Mouse (Mus musculus) midbrain, embryonic 15.5 days (tissue): ENCODE data around the gene Zfp385a. TPM values are rescaled to one million over a fixed set of nuclear protein-coding genes. Genes with fewer than 3 reads are reported as not detected.

ENCODE experiments used
- ATAC-seq: fragments of 200-750 bp; cut with Nextera tagmentation; replicated peaks from 2 replicates; pipeline ENCODE4 v1.8.0; 2017; ENCODE audit warnings: moderate TSS enrichment
- H3K27ac ChIP-seq: fragments of 300-500 bp; sonication (generic); 2 replicates; pipeline ENCODE4 v1.5.1; 2015; ENCODE audit warnings: mild to moderate bottlenecking, inconsistent platforms
- H3K27me3 ChIP-seq: fragments of 300-500 bp; sonication (generic); replicated peaks from 2 replicates; pipeline ENCODE4 v1.6.1; 2015; ENCODE audit warnings: inconsistent platforms
- H3K36me3 ChIP-seq: fragments of 300-500 bp; sonication (generic); replicated peaks from 2 replicates; pipeline ENCODE4 v1.6.1; 2015; ENCODE audit warnings: inconsistent platforms
- H3K4me1 ChIP-seq: fragments of 300-500 bp; sonication (generic); 2 replicates; pipeline ENCODE4 v1.6.1; 2015; ENCODE audit warnings: inconsistent platforms
- H3K4me2 ChIP-seq: fragments of 300-500 bp; sonication (generic); 2 replicates; pipeline ENCODE4 v1.6.1; 2015; ENCODE audit warnings: inconsistent platforms, mild to moderate bottlenecking, moderate library complexity
- H3K4me3 ChIP-seq: fragments of 300-500 bp; sonication (generic); 2 replicates; pipeline ENCODE4 v1.5.1; 2015; ENCODE audit warnings: mild to moderate bottlenecking, inconsistent platforms
- H3K9ac ChIP-seq: fragments of 300-500 bp; sonication (generic); 2 replicates; pipeline ENCODE4 v1.6.1; 2015; ENCODE audit warnings: mild to moderate bottlenecking, inconsistent platforms
- H3K9me3 ChIP-seq: fragments of 300-500 bp; sonication (generic); 2 replicates; pipeline ENCODE4 v1.6.1; 2016; ENCODE audit warnings: inconsistent platforms
- WGBS: fragments of 180-500 bp; shearing (Covaris S2); methylation state at CpG from one replicate; pipeline ENCODE4 v1.1.7; 2015; ENCODE audit warnings: mixed read lengths; 5-methylcytosine and 5-hydroxymethylcytosine counted together
- polyA plus RNA-seq: library from polyadenylated mRNA; unstranded; fragments of >200 nt; fragmentation: Nextera tagmentation; extraction: Ambion mirVana; gene quantifications from 2 replicates; pipeline ENCODE4 v1.2.1, GENCODE M21; 2015

The Zfp385a gene
- polyA plus RNA-seq, 1 experiment from 2014 or later: 24.4 TPM

- Histone ChIP-seq H3K4me1 (peaks cover 91% of the 10 kb centered on the region), H3K4me3 (no peak overlapping the region), H3K9me3 (no peaks in the 10 kb centered on the region), H3K27me3 (no peaks in the 10 kb centered on the region), H3K27ac (peak overlapping the region; percentile 98), H3K9ac (0 out of 2 replicates have a peak overlapping the region, but pooled peaks have one; percentile 2), H3K36me3 (no peaks in the 10 kb centered on the region), H3K4me2 (no peak overlapping the region)
- no peak for ATAC-seq
- WGBS: 31% methylated on average over 5 of the region's 5 CpGs
Observed at GRCm38 (mm10) chr15:103301547-103302340, 38.1 kb downstream of the Zfp385a start.

DNA sequence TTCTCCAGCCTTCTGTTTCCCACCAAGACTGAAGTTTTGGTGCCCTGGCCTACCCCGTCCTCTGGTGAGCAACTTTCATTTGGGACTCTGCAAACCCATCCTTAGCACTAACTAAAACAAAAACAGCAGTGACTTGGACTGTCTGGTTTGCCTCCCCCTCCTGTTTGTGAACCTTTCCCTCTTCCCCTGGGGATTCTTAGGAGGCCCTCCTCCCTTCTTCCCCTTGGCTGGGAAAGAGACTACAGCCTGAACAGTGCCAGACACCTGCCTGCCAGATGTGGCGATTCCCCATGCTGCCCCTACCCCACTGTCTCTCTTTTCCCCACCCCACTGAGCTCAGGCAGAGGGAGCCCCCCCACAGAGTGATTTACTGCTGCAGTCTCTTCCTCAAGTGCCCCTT is 38.8 kb downstream of the Zfp385a start:
- no peak for ATAC-seq
- Histone ChIP-seq H3K27me3 (no peaks in the 10 kb centered on the region), H3K36me3 (no peaks in the 10 kb centered on the region), H3K4me3 (no peak overlapping the region), H3K4me1 (peaks cover 90% of the 10 kb centered on the region), H3K9ac (no peak overlapping the region), H3K27ac (peak overlapping the region; percentile 98), H3K9me3 (no peaks in the 10 kb centered on the region), H3K4me2 (no peak overlapping the region)
- 16% methylated on average over 2 of the region's 2 CpGs for WGBS

- H3K9ac ChIP-seq: peak overlapping the region; percentile 44
- no peaks in the 10 kb centered on the region for H3K9me3 ChIP-seq
- peak overlapping the region; percentile 52 for H3K4me2 ChIP-seq
- peak overlapping the region; percentile 98 for H3K27ac ChIP-seq
- H3K4me1 ChIP-seq: peaks cover 88% of the 10 kb centered on the region
- H3K36me3 ChIP-seq: no peaks in the 10 kb centered on the region
- WGBS: 3% methylated on average over 2 of the region's 2 CpGs
- peak overlapping the region; percentile 26 for H3K4me3 ChIP-seq
- no peaks in the 10 kb centered on the region for H3K27me3 ChIP-seq
- ATAC-seq: no peak
Observed at GRCm38 (mm10) chr15:103300560-103300959, 39.3 kb downstream of the Zfp385a start.

DNA sequence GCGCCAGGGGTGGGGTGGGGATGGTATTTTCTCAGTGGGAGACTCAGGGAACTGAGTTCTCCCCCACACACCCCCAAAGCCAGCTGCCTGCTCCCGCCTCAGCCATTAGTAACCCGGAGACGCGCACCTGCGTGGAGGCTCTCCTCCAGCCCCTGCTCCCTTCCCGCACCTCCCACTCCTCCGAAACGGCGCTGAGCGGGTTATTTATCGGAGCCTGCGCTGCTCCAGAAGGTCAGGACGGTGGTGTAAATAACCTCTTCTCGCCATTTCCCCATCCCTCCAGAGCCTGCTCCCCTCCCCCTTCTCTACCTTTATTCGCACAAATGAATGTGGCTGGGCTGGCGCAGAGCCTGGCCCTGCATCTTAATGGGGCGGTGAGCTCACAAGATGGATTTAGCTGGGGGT is 39.8 kb downstream of the Zfp385a start:
- WGBS: under 1% methylated on average over 18 of the region's 18 CpGs

DNA sequence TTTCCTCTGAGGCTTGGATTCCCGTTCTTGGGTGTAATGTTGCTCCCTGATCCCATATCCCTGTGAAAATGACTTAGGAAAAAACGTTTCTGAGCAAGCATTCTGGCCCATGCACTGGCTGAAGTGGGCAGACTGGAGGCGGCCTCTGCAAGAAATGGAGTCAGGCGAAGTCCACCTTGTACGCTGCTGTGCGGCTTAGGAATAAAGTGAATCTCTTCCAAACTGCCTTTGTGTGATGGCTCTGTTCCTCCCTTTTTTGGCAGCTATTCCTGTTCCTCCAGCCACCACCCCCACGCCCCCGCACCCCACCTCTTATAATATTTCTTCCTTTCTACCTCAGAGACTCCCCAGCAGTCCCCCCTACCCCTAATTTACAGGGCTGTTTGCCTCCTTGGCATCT is 40.2 kb downstream of the Zfp385a start:
- 14% methylated on average over 8 of the region's 8 CpGs for WGBS
- Histone ChIP-seq H3K9me3 (no peaks in the 10 kb centered on the region), H3K4me2 (peak overlapping the region; percentile 52), H3K4me3 (peak overlapping the region; percentile 26), H3K27ac (peak overlapping the region; percentile 98), H3K9ac (peak overlapping the region; percentile 44), H3K27me3 (no peaks in the 10 kb centered on the region), H3K36me3 (no peaks in the 10 kb centered on the region), H3K4me1 (peaks cover 89% of the 10 kb centered on the region)
- peak; percentile 24 for ATAC-seq

More for the DNA sequence above, 39.8 kb downstream of the Zfp385a start:
- Histone ChIP-seq H3K36me3 (no peaks in the 10 kb centered on the region), H3K4me2 (peak overlapping the region; percentile 52), H3K9ac (peak overlapping the region; percentile 44), H3K27ac (peak overlapping the region; percentile 98), H3K27me3 (no peaks in the 10 kb centered on the region), H3K9me3 (no peaks in the 10 kb centered on the region), H3K4me1 (peaks cover 90% of the 10 kb centered on the region), H3K4me3 (peak overlapping the region; percentile 26)
- ATAC-seq: peak; percentile 69

DNA sequence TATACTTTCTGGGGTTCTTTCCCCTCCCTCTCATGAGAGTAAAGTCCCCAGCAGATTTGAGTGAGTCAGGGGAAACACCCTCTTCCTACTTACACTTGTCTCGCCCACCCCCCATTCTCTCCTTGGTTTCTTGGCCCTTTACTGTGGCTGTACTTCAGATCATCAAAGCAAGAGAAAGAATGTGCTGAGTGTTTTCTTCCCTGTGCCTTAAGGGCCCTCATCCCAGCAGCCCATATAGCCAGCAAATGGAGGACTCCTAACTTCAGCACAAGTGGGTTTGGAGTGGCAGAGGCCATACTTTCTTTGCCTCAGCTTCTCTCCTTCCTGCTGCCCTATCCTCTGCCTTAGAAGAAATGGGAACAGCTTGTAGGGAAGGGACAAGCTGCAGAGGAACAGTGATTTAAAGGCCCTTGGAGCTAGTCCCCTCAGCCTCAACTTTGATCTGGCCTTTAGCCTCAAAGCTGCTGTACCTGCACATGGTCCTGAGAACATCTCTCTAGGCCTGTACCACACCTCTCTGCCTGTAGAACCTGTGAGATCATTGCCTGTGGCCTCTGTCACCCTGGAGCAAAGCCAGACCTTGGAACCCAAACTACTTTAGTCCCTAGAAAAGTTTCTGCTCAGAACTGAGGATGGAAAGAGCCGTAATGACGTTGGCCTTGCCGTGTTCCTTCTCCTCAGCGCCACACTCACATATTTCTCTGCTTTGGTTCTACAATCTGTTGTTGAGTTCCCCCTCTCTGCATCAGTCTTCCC is 40.9 kb downstream of the Zfp385a start:
- peaks cover 83% of the 10 kb centered on the region for H3K4me1 ChIP-seq
- H3K27ac ChIP-seq: peak overlapping the region; percentile 98
- no peak overlapping the region for H3K4me3 ChIP-seq
- no peaks in the 10 kb centered on the region for H3K9me3 ChIP-seq
- 66% methylated on average over 5 of the region's 5 CpGs for WGBS
- H3K4me2 ChIP-seq: peak overlapping the region; percentile 52; the same call in 1 of the 2 replicates
- ATAC-seq: no peak
- peak overlapping the region; percentile 44; the same call in 1 of the 2 replicates for H3K9ac ChIP-seq
- H3K36me3 ChIP-seq: no peaks in the 10 kb centered on the region
- H3K27me3 ChIP-seq: no peaks in the 10 kb centered on the region

DNA sequence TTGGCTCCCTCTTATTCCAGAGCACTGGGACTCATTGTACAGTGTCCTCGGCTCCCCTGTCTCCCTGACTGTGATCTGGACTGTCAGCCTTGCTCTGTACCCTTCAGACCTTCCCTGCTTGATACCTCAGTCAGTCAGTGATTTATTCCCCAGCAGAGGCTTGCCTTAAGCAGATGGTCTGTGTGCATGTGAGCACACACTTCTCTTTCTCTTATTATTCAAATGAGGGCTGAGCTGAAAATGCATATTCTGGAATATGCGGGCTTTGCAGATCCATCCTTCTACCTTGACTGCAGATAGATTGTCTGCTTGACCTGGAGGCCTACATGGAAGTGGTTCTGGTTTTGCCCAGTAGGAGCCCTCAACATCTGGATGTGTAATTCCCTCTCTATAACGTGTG is 41.9 kb downstream of the Zfp385a start:
- Histone ChIP-seq H3K9me3 (no peaks in the 10 kb centered on the region), H3K27ac (peak overlapping the region; percentile 98), H3K36me3 (peaks cover 4% of the 10 kb centered on the region; the same call in 1 of the 2 replicates), H3K4me2 (no peak overlapping the region), H3K9ac (no peak overlapping the region), H3K4me1 (peaks cover 73% of the 10 kb centered on the region), H3K27me3 (no peaks in the 10 kb centered on the region), H3K4me3 (no peak overlapping the region)
- ATAC-seq: no peak
- WGBS: 31% methylated on average over 3 of the region's 3 CpGs

DNA sequence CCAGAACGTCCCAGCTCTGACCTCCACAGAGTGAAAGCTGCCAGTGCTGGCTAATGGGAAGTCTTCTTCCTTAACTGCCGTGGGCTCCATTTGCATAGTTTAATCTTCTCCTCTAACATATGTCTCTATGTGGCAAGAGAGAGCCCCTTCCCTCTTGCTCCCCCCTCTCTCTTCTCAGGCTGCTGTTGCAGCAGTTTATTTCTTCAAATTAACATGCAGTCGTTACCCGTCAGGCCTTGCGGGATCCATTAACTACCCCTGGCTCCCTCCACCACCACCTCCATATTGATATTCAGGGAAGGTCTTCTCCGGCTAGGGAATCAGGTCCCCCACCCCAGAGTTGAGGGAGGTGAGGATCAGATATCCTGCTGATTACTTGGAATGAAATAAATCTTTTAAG is 42.6 kb downstream of the Zfp385a start:
- no peak overlapping the region for H3K4me3 ChIP-seq
- peaks cover 66% of the 10 kb centered on the region for H3K4me1 ChIP-seq
- H3K4me2 ChIP-seq: no peak overlapping the region
- H3K9me3 ChIP-seq: no peaks in the 10 kb centered on the region
- H3K36me3 ChIP-seq: peaks cover 10% of the 10 kb centered on the region
- no peak overlapping the region for H3K9ac ChIP-seq
- H3K27me3 ChIP-seq: no peaks in the 10 kb centered on the region
- ATAC-seq: no peak
- 37% methylated on average over 6 of the region's 6 CpGs for WGBS
- peak overlapping the region; percentile 98 for H3K27ac ChIP-seq

DNA sequence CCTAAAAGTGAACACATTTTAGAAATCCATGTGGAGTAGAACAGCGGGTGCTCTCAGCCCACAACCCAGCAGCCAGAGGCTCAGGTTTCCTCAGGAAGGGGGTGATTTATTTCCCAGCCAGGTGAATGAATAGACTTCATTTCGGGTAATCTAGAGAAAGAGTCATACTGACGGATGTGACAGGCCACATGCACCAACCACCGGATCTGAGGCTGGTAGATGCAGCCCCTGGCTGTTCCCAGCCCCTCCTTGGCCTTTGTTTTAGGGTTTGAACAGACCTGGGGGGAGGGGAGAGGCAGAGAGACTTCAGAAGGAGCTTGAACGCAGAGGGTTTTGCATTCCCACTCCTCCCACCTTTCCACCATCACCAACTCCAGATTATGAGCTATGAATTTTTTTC is 44.0 kb downstream of the Zfp385a start:
- H3K36me3 ChIP-seq: peaks cover 22% of the 10 kb centered on the region
- peak overlapping the region; percentile 14; the same call in 1 of the 2 replicates for H3K27ac ChIP-seq
- H3K4me1 ChIP-seq: peaks cover 52% of the 10 kb centered on the region
- ATAC-seq: no peak
- no peak overlapping the region for H3K4me3 ChIP-seq
- 8% methylated on average over 5 of the region's 5 CpGs for WGBS
- no peaks in the 10 kb centered on the region for H3K9me3 ChIP-seq
- H3K9ac ChIP-seq: no peak overlapping the region
- H3K27me3 ChIP-seq: no peaks in the 10 kb centered on the region
- H3K4me2 ChIP-seq: no peak overlapping the region

- no peaks in the 10 kb centered on the region for H3K9me3 ChIP-seq
- peaks cover 27% of the 10 kb centered on the region for H3K36me3 ChIP-seq
- H3K27me3 ChIP-seq: no peaks in the 10 kb centered on the region
- no peak overlapping the region for H3K27ac ChIP-seq
- peaks cover 44% of the 10 kb centered on the region for H3K4me1 ChIP-seq
- 77% methylated on average over 2 of the region's 2 CpGs for WGBS
- no peak overlapping the region for H3K4me2 ChIP-seq
- no peak overlapping the region for H3K4me3 ChIP-seq
- no peak for ATAC-seq
- H3K9ac ChIP-seq: no peak overlapping the region
Observed at GRCm38 (mm10) chr15:103294649-103295048, 45.2 kb downstream of the Zfp385a start.

DNA sequence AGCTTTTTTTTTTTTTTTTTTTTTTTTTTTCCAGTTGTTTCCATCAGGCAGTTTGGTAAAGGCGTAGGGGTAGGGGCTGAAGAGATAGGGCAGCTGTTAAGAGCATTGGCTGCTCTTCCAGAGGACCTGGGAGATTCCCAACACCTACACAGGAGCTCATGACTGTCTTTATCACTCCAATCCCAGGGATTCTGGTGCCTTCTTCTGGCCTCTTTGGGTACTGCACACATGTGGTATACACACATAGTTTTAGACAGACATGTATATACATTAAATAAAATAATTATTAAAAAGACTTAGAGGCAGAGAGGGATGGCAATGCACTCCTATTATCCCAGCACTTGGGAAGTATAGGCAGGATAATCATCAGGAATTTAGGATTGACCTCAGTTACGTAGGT is 46.5 kb downstream of the Zfp385a start:
- no peak for ATAC-seq
- Histone ChIP-seq H3K27me3 (no peaks in the 10 kb centered on the region), H3K9ac (no peak overlapping the region), H3K4me1 (peaks cover 37% of the 10 kb centered on the region), H3K4me2 (no peak overlapping the region), H3K9me3 (no peaks in the 10 kb centered on the region), H3K4me3 (no peak overlapping the region), H3K36me3 (peaks cover 27% of the 10 kb centered on the region), H3K27ac (no peak overlapping the region)
- 99% methylated on average over 2 of the region's 2 CpGs for WGBS

GRCm38 (mm10) chr15:103292673-103293345 is 47.1 kb downstream of the Zfp385a start:
- Histone ChIP-seq H3K4me2 (no peak overlapping the region), H3K9me3 (no peaks in the 10 kb centered on the region), H3K27ac (no peak overlapping the region), H3K9ac (no peak overlapping the region), H3K4me1 (peaks cover 31% of the 10 kb centered on the region), H3K4me3 (no peak overlapping the region), H3K27me3 (no peaks in the 10 kb centered on the region), H3K36me3 (peaks cover 27% of the 10 kb centered on the region)
- WGBS: 88% methylated on average over 4 of the region's 4 CpGs
- no peak for ATAC-seq
